In genomic region chr10:115814878-115815277, GRCm38 (mm10) we compare ENCODE assay signal across 24 mouse cellular contexts. TPM values are rescaled to one million over a fixed set of nuclear protein-coding genes. Genes with fewer than 3 reads are reported as not detected.
"Had no signal": no experiment of that assay in that cellular context is flagged by ENCODE, and none has a peak within 500 bp of the region (broad histone marks: within the 10 kb centered on the region; RNA-seq: fewer than 3 reads in every experiment).

No protein-coding gene starts in this region.

- ATAC-seq: hindbrain, postnatal 0 days; inflammation-experienced regulatory T-cells, adult 6 months; liver, embryonic 12.5 days; midbrain, embryonic 13.5 days had no signal

- DNase-seq: kidney, adult 8-10 months; kidney, postnatal 14 days; kidney, postnatal 4 days; layer of hippocampus, adult 9-11 months; liver; lung, adult 18-20 months; lung, postnatal 14 days; retina, postnatal 1 day; thymus, adult 2 months; thymus, postnatal 14 days; thymus, postnatal 4 days had no signal

- H3K4me2 ChIP-seq: kidney, embryonic 15.5 days; limb, embryonic 13.5 days; liver, embryonic 12.5 days; liver, embryonic 15.5 days; midbrain, embryonic 13.5 days; neural tube, embryonic 12.5 days; neural tube, embryonic 15.5 days had no signal

- H3K9ac ChIP-seq: kidney, embryonic 15.5 days; limb, embryonic 13.5 days; liver, embryonic 12.5 days; liver, embryonic 15.5 days; midbrain, embryonic 13.5 days; neural tube, embryonic 12.5 days; neural tube, embryonic 15.5 days had no signal

- H3K27ac ChIP-seq: hindbrain, postnatal 0 days; kidney, embryonic 15.5 days; layer of hippocampus, adult 2 months; limb, embryonic 10.5 days; limb, embryonic 13.5 days; liver, embryonic 12.5 days; macrophage; midbrain, embryonic 10.5 days; midbrain, embryonic 13.5 days; neural tube, embryonic 12.5 days; neural tube, embryonic 15.5 days had no signal

- H3K9me3 ChIP-seq: kidney, embryonic 15.5 days; limb, embryonic 10.5 days; limb, embryonic 13.5 days; liver, embryonic 12.5 days; liver, embryonic 15.5 days; midbrain, embryonic 10.5 days; midbrain, embryonic 13.5 days; neural tube, embryonic 12.5 days; neural tube, embryonic 15.5 days had no signal

- H3K27me3 ChIP-seq: kidney, embryonic 15.5 days; limb, embryonic 13.5 days; liver, embryonic 12.5 days; liver, embryonic 15.5 days; midbrain, embryonic 13.5 days; neural tube, embryonic 12.5 days; neural tube, embryonic 15.5 days had no signal

- H3K4me3 ChIP-seq: kidney, embryonic 15.5 days; layer of hippocampus, adult 2 months; limb, embryonic 10.5 days; limb, embryonic 13.5 days; liver, embryonic 12.5 days; liver, embryonic 15.5 days; midbrain, embryonic 10.5 days; midbrain, embryonic 13.5 days; neural tube, embryonic 12.5 days; neural tube, embryonic 15.5 days had no signal

- H3K4me1 ChIP-seq: midbrain, embryonic 10.5 days; midbrain, embryonic 13.5 days; neural tube, embryonic 12.5 days; neural tube, embryonic 15.5 days had no signal

- H3K36me3 ChIP-seq: kidney, embryonic 15.5 days; limb, embryonic 10.5 days; limb, embryonic 13.5 days; midbrain, embryonic 10.5 days; midbrain, embryonic 13.5 days; neural tube, embryonic 12.5 days; neural tube, embryonic 15.5 days had no signal

RNA-seq across cellular contexts. Expression of gene Tspan8, which starts 1.8 kb away (rescaled TPM):
- polyA plus RNA-seq: macrophage had no signal
